Mouse (Mus musculus) liver, adult 2 months (tissue): ENCODE results near the gene Plk3.

ENCODE experiments used
- CTCF ChIP-seq: fragments of 200-500 bp; IDR thresholded peaks from 2 replicates; pipeline ENCODE4 v1.5.1; 2011; ENCODE audit warnings: low read depth, low read length, control low read depth
- POLR2A ChIP-seq: fragments of 200-500 bp; IDR thresholded peaks from 2 replicates; pipeline ENCODE4 v1.6.1; 2011; ENCODE audit warnings: low read length, control low read depth; ENCODE audit not compliant: insufficient read depth; ENCODE audit errors: extremely low read depth

GRCm38 (mm10) chr4:117119636-117120035 is 14.1 kb downstream of the Plk3 start:
- TF ChIP-seq POLR2A (no peak), CTCF (no peak)
